In the genomic region with DNA sequence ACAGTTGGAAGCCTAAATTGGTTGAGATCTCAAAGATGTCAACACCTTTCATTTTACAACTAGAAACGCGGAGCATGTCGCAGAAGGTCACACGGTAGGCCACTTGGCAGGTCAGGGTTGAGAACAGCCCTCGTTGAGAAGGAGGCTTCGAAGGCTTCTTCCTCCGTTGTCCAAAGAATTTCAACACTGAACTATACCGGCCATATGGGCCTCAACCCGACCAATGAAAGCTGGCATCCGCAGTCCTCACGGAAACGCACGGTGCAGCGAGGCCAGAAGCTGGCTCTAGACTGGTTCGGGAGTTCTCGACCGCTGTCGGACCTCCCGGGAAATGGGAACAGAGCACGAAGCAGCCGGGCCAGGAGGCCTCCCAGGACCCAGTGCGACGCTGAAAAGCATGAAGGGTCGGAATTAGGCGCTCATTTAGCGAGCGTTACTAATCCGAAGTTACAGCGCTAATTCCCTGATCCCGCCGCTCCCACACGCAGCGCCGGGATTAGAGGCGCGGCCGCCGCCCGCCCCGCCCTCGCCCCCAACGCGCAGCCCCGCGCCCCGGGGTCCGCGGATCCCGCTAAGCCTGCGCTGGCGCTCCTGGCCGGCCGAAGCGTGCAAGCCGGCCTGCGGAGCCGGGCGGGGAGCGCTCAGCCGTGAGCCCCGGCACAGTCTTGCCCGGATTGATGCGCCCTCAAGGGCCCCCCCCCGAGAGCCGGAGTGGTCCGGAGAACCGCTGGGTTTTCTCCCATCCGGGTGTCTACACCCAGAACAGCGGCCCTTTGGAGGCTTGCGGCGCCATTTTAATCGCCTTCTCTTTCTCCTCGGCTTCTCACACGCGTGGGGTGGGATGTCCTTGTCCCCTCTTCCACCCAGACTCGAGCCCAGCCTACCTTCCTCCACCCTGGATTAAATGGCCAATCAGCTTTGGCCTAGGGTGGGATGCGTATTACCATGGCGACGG, we compare ENCODE assay signal across 8 mouse cellular contexts. TPM values are rescaled to one million over a fixed set of nuclear protein-coding genes. Genes with fewer than 3 reads are reported as not detected.
DNase-seq lines count a peak whose midpoint lies in the region; ATAC-seq lines count a peak whose summit lies in the region.
"Had no signal": no experiment of that assay in that cellular context is flagged by ENCODE, and none has a peak within 500 bp of the region (broad histone marks: within the 10 kb centered on the region; RNA-seq: fewer than 3 reads in every experiment).

No protein-coding gene starts in this region.

- no peaks in the 10 kb centered on the region for H3K36me3 ChIP-seq in lung, embryonic 15.5 days
- H3K36me3 ChIP-seq in embryonic facial prominence, embryonic 12.5 days = no peaks in the 10 kb centered on the region
- peaks cover 33% of the 10 kb centered on the region; the same call in 1 of the 2 replicates for H3K36me3 ChIP-seq in hindbrain, embryonic 14.5 days (replicated peaks; ENCODE audit: control insufficient read depth, insufficient read depth)
- peaks cover 10% of the 10 kb centered on the region; the same call in 1 of the 2 replicates for H3K36me3 ChIP-seq in neural tube, embryonic 14.5 days (ENCODE audit: control insufficient read depth, insufficient read depth, low read length)

- WGBS in lung, embryonic 15.5 days = 1% methylated on average over 73 of the region's 79 CpGs
- WGBS in embryonic facial prominence, embryonic 12.5 days = 1% methylated on average over 77 of the region's 79 CpGs
- 1% methylated on average over 72 of the region's 79 CpGs for WGBS in hindbrain, embryonic 14.5 days
- WGBS in neural tube, embryonic 14.5 days = 2% methylated on average over 78 of the region's 79 CpGs

- peaks cover 100% of the 10 kb centered on the region for H3K27me3 ChIP-seq in lung, embryonic 15.5 days
- H3K27me3 ChIP-seq in embryonic facial prominence, embryonic 12.5 days = peaks cover 99% of the 10 kb centered on the region
- 0 out of 2 replicates have a peak, but pooled peaks cover 5% of the 10 kb centered on the region for H3K27me3 ChIP-seq in hindbrain, embryonic 14.5 days (ENCODE audit: control insufficient read depth, insufficient read depth, low read length)
- no peaks in the 10 kb centered on the region; the same call in 1 of the 2 replicates for H3K27me3 ChIP-seq in neural tube, embryonic 14.5 days (ENCODE audit: control insufficient read depth, insufficient read depth, low read length)

- no peak for ATAC-seq in lung, embryonic 15.5 days (ENCODE audit: borderline replicate concordance, extremely low read depth, low FRiP score, low TSS enrichment)
- no peak for ATAC-seq in embryonic facial prominence, embryonic 12.5 days (ENCODE audit: insufficient number of reproducible peaks, insufficient read depth, low FRiP score, low TSS enrichment)
- ATAC-seq in hindbrain, embryonic 14.5 days (ENCODE audit: low FRiP score) = no peak
- peak; percentile 18; the same call in 1 of the 2 replicates for ATAC-seq in neural tube, embryonic 14.5 days (ENCODE audit: low read depth)
- no peak for ATAC-seq in erythroid progenitor cell, adult 5-6 weeks (replicated peaks; ENCODE audit: low FRiP score, poor library complexity, severe bottlenecking)

- no peak overlapping the region for H3K9ac ChIP-seq in lung, embryonic 15.5 days
- no peak overlapping the region for H3K9ac ChIP-seq in embryonic facial prominence, embryonic 12.5 days
- H3K9ac ChIP-seq in hindbrain, embryonic 14.5 days = peak overlapping the region; percentile 99
- peak overlapping the region; percentile 99 for H3K9ac ChIP-seq in neural tube, embryonic 14.5 days (replicated peaks; ENCODE audit: low read depth, low read length)

- H3K27ac ChIP-seq in lung, embryonic 15.5 days = no peak overlapping the region
- H3K27ac ChIP-seq in embryonic facial prominence, embryonic 12.5 days = peak overlapping the region; percentile 46; the same call in 1 of the 2 replicates
- peak overlapping the region; percentile 99 for H3K27ac ChIP-seq in hindbrain, embryonic 14.5 days
- peak overlapping the region; percentile 99 for H3K27ac ChIP-seq in neural tube, embryonic 14.5 days (ENCODE audit: low read depth, low read length)

- H3K4me3 ChIP-seq in lung, embryonic 15.5 days = peak overlapping the region; percentile 22; the same call in 1 of the 2 replicates
- H3K4me3 ChIP-seq in embryonic facial prominence, embryonic 12.5 days = peak overlapping the region; percentile 29
- peak overlapping the region; percentile 88 for H3K4me3 ChIP-seq in hindbrain, embryonic 14.5 days (replicated peaks; ENCODE audit: low read length)
- peak overlapping the region; percentile 90 for H3K4me3 ChIP-seq in neural tube, embryonic 14.5 days (ENCODE audit: low read depth, low read length)
- H3K4me3 ChIP-seq: megakaryocyte, embryonic 14.5 days had no signal

- peak overlapping the region; percentile 45 for H3K4me2 ChIP-seq in lung, embryonic 15.5 days
- H3K4me2 ChIP-seq in embryonic facial prominence, embryonic 12.5 days (replicated peaks) = peak overlapping the region; percentile 46
- peak overlapping the region; percentile 91 for H3K4me2 ChIP-seq in hindbrain, embryonic 14.5 days (replicated peaks)
- peak overlapping the region; percentile 94 for H3K4me2 ChIP-seq in neural tube, embryonic 14.5 days (ENCODE audit: low read depth, low read length)

- DNase-seq in lung, postnatal 10 days = no peak
- no peak for DNase-seq in hindbrain, embryonic 14.5 days (ENCODE audit: low spot score)
- no peak for DNase-seq in gastrocnemius, postnatal 25 days

- H3K4me1 ChIP-seq in lung, embryonic 15.5 days = peaks cover 18% of the 10 kb centered on the region
- H3K4me1 ChIP-seq in embryonic facial prominence, embryonic 12.5 days = peaks cover 9% of the 10 kb centered on the region; the same call in 1 of the 2 replicates
- peaks cover 44% of the 10 kb centered on the region for H3K4me1 ChIP-seq in hindbrain, embryonic 14.5 days (replicated peaks; ENCODE audit: control insufficient read depth, insufficient read depth, low read length)
- peaks cover 49% of the 10 kb centered on the region; the same call in 1 of the 2 replicates for H3K4me1 ChIP-seq in neural tube, embryonic 14.5 days (ENCODE audit: control insufficient read depth, insufficient read depth, low read length)

- H3K9me3 ChIP-seq in lung, embryonic 15.5 days = no peaks in the 10 kb centered on the region
- no peaks in the 10 kb centered on the region for H3K9me3 ChIP-seq in embryonic facial prominence, embryonic 12.5 days
- no peaks in the 10 kb centered on the region for H3K9me3 ChIP-seq in hindbrain, embryonic 14.5 days (ENCODE audit: control insufficient read depth, low read length)
- H3K9me3 ChIP-seq in neural tube, embryonic 14.5 days (ENCODE audit: control insufficient read depth, low read length) = no peaks in the 10 kb centered on the region

RNA-seq across cellular contexts. Expression of a gene that starts 42.4 kb away (rescaled TPM):
- polyA plus RNA-seq in lung, embryonic 15.5 days (2015; fragmentation: Nextera tagmentation; extraction: Ambion mirVana) = 44.6 and 47.2 TPM in 2 replicates
- 42.3 and 42.5 TPM in 2 replicates for polyA plus RNA-seq in embryonic facial prominence, embryonic 12.5 days (2016; fragmentation: Nextera tagmentation; extraction: Ambion mirVana)
- polyA plus RNA-seq in hindbrain, embryonic 14.5 days (2014; fragmentation: Nextera tagmentation; extraction: Ambion mirVana) = 26.3 and 28.9 TPM in 2 replicates
- polyA plus RNA-seq in neural tube, embryonic 14.5 days (2014; fragmentation: Nextera tagmentation; extraction: Ambion mirVana) = 23.0 and 30.5 TPM in 2 replicates
- 10 to 100 TPM; 33.8 to 34.3 TPM for total RNA-seq in gastrocnemius, postnatal 25 days (2021)
- 14.7 and 28.5 TPM in 2 replicates for total RNA-seq in erythroid progenitor cell, adult 5-6 weeks (2015; ENCODE audit: low replicate concordance)
- 50.2 and 51.1 TPM in 2 replicates for total RNA-seq in erythroid progenitor cell, adult 5-6 weeks (2017; ENCODE audit: low replicate concordance)

Comparison
In these comparisons a context has a peak if more than half of its experiments do, and no peak if none do; other contexts are left out.
1. H3K4me3 ChIP-seq: peak in every context shown above with its lines; median percentile 90 in neural tube, embryonic 14.5 days; 88 in hindbrain, embryonic 14.5 days; 29 in embryonic facial prominence, embryonic 12.5 days; 22 in lung, embryonic 15.5 days.
2. H3K9ac ChIP-seq: peak in hindbrain, embryonic 14.5 days (single experiment) and neural tube, embryonic 14.5 days (single experiment); none in lung, embryonic 15.5 days (single experiment) and embryonic facial prominence, embryonic 12.5 days (single experiment).
3. Peak in every context shown above with its lines, with median percentiles within 50 percentile points of each other: H3K4me2 ChIP-seq.